Mouse (Mus musculus): ENCODE measurements around the gene Bpifc.

- no peak for TF ChIP-seq CTCF (IDR thresholded peaks at IDR 0.05; ENCODE audit: low read depth)
- no peak for TF ChIP-seq EP300 (IDR thresholded peaks at IDR 0.05; ENCODE audit: low read depth)
These were observed 46.0 kb upstream of the Bpifc start for GRCm38 (mm10) chr10:86057712-86058111.

Measured in liver, postnatal 0 days (tissue).